Mouse (Mus musculus) cerebellum, postnatal 25 days (tissue): ENCODE measurements at regions not wholly inside any gene's neighbourhood (a gene's known extent, or its start where the extent isn't known, plus 50 kb on each side); places are given as distances from the start of the nearest gene placed in this dataset.
A peak's percentile ranks its signal among the peaks of the same experiment; 100 is the strongest.

Source experiments
- DNase-seq, 2 experiments: peaks; one replicate each; pipeline ENCODE4 v3.0.0; 2021; ENCODE audit warnings: mixed read lengths in 2 of 2

DNA sequence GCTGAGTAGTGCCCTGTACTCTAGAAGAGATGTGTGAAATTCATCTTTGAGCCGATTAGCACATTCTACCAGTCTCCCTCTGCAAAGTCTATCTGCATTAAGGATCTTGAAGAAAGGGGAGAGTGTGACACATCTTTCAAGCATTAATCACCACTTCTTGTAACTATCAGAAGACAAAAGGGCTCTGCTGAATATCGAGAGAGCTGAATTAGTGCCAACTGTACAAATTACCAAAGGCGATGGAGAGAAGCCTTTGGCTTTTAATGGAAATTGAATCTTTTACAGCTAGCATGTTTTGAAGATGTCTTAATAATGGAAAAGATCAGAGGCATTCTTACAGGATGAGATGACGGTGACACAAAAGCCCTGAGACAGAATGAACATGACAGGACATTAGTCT is 97.2 kb upstream of the Pam start:
- no peak for DNase-seq

DNA sequence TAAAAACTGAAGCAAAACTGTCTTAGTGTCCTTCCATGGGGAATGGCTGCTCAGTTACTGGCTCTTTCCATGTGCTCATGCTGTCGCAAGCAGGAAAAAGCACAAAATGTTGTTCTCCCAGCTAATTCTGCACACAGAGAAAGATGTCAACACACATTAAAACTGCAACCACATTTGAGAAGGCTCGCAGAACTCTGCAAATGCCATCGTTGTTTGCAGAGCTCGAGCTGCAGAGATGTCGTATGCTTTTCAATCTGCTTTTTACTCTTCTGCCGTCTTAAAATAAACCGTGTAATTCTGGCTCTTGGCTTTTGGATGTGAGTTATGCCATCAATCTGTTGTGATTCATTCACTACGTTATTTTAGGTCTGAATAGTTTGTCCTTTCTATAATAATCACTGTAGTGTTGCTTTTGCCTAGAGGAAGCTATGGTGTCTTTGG is 96.6 kb upstream of the Pam start:
- DNase-seq = peak in 1 of 2 experiments; percentile 3

DNA sequence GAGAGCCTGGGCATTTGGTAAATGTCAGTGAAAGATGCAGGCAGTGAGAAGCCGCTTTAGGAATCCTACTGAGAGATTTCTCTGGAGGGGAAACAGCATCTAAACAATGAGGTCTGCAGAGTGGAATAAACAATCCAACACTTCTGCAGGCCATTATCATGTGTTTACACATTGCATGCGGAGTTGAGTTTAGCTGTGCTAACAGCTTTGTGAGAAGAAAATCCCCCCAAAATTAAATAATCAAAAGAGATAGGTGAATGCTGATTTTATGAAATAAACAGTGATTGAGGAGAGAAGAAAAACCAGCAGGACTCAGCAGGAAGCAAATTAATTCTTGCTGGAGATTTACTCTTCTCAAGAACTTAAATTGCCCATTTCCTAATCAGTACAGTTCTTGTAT is 95.9 kb upstream of the Pam start:
- no peak for DNase-seq

DNA sequence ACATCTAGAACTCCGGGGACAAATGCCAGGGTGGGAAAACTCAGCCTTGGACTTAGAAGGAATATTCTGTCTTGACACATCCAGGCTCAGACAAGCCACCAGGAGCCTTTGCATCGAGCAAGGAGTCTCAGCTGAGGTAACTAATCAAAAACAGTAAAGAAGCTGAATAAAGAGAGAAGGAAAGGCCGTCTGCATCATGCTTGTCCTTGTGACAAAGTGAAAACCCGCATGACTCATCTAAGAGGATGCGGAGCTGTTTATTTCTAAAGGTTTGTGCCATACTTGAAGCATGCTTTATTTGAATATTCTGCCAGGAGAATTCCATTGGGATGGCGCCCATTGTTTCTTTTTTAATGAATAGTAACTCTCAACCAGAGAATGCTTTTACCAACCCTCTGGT is 95.3 kb upstream of the Pam start:
- peak in 1 of 2 experiments; percentile 5 for DNase-seq

DNA sequence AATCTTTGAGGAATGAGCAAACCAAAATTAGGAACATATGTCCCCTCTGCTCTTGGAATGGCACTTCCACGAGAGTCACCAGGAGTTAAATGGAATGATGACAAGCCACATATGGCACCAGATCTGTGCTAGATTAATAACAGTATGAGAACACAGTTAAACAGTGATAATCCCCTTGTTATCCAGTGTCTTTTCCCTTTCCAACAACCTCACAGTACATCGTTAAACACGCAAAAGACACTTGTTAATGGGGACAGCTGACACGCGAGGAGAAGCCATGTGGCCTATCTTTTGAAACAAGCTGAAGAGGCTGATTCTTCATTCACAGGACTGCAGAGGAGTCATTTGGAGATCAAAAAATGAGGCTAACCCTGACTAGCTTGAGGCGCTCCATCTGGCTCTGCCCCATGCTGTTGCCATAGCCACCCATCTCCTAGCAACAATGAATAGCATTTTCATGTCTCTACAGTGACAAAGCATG is 94.6 kb upstream of the Pam start:
- peak; percentile 44 to 65 for DNase-seq

DNA sequence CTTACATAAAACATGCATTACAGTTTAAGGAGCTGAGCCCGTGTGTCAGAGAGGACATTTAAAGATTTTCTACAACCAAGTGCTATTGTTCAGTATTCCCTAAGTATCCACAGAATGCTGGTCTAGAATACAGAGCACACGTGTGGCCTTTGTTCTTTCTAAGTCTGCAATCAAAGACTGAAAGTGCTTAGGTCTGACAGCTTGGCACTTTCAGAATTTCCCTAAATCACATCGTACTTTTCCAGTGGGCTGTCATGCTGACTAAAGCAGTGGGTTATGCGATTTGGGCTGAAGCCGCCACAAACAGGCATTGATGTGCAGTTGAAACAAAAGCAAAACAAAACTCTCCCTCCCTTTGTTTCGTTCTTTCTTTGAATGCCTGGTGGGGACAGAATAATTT is 84.9 kb upstream of the Pam start:
- no peak for DNase-seq

DNA sequence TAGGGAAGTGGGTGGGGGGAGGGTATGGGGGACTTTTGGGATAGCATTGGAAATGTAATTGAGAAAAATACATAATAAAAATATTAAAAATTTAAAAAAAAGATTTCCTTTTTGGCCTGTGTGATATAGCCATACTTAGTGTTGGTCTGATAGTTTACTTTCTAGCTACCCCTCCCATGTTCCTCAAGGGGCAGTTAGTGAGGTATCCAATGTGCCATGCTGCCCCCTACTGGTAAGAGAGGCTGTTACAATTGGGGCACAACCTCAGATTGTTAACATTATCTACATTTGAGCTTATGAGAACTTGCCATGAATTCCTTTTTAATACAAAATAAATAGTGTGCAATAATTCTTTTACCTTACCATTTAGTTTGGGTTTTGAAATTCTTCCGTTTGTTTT is 83.6 kb upstream of the Pam start:
- peak; percentile 10 to 50 for DNase-seq

DNA sequence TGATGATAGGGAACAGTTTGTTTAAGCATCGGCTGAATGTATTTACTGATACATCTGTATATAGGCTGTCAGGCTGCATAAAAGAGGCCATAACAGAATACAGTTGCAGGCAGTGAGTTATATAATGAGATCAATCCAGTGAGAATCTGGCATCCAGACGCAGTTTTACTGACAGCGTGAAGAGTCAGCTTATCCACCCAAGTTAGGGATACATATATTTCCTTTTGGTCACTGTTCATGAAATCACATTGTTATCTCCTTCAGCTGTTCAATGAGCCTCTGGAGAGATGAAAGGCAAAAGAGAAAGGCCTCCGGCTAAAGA is 79.3 kb upstream of the Pam start:
- no peak for DNase-seq

DNA sequence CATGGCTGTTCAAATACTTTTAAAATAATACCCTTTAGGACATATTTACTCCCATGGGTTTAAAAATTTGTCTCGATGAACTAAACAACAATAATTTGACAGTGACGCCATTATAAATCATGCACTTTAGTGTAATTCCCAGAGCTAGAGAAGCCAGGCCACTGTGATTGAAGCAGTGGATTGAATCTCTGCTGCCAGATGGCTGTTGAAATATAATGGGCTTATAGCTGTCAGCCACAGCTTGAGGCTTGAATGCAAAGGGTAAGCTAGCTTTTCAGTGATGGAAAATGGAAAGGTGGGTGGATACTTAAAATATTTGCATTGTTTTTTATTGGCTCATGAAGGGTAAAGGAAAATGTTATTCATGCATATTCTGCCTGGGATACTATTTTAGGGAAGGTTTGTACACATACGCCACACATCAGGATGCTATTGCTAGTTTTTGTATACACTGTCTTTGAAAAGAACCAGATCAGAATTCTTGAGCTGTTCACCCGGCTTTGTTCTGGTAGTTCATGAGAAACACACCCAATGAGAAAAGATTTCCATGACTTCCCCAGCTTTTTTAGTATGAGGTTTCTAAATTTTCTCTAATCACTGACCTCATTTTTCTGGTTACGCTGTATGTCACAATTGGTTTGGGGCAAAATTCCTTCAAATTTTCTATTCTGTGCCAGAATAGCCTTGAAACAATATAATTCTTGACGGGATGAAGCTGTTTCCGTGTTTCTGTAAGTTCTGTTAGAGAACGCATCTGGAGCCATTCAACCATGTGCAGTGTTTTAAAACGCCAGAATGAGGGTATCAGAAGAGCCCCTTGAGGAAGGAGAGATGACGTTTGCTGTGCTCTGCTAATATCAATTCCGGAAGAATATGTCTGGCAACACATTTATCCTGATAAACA is 78.7 kb upstream of the Pam start:
- DNase-seq = no peak

DNA sequence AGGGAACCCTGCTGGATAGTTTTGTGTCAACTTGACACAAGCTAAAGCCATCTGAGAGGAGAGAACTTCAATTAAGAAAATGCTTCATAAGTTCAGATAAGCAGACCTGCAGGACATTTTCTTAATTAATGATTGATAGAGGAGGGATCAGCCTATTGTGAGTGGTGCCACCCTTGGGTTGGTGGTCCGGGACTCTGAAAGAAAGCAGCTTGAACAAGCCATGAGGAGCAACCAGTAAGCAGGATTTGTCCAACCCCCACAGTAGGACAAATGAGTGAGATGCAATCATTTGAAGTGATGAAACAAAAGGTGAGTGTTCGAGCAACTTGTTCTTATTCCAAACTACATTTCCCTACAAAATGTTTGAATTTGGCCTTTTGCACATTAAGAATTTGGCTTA is 78.0 kb upstream of the Pam start:
- DNase-seq = no peak

DNA sequence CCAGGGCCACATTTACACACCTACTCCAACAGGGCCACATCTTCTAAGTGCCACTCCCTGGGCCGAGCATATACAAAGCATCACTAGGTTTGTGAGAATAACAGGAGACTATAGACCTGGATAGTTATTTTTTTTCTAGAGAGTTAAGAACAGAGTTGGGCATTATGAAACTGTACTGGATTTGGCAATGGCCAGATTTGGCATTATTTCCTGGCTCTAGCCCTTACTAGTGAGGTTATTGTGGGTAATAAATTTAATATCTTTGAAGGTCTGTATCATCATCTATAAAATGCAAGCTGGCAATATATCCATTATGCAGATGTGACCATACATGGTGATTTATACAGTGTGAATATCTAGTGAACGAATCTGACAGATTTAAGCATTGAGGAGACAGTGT is 75.8 kb upstream of the Pam start:
- no peak for DNase-seq

DNA sequence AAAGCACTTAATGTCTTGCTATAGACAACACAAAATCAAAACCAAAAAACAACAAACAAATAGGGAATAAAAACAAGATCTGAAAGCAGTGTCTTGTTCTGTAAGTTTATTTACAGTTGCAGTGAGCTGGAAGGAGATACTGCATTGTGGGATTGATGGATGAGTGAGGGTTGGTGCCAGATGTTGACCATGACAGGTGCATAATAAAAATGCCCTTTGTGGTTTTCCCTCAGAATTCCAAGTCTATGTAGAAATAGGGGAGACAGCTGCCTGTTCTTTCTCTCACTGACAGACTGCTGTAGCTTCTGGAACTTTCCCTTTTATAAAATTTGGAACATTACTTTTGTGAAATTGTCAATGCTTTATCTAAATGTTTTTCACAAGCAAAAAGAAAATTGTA is 73.9 kb upstream of the Pam start:
- no peak for DNase-seq

DNA sequence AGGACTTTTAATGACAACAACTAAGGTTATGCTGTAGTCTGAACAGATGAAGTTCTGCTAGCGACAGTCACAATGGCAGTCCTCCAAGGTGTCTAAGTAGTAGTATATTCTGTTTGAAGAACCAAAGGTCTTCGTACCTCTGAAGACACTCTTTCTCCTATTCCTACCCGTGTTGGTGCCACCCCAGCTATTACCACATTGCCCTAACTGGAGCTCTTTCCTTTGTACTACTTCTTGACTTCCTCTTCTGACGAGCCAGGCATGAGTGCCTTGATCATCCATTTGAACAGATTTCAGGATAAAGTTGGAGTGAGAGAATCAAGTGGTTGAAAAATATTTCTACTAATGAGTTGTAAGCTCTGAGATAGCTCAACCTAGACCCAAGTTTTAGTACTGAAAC is 72.4 kb upstream of the Pam start:
- DNase-seq = no peak

DNA sequence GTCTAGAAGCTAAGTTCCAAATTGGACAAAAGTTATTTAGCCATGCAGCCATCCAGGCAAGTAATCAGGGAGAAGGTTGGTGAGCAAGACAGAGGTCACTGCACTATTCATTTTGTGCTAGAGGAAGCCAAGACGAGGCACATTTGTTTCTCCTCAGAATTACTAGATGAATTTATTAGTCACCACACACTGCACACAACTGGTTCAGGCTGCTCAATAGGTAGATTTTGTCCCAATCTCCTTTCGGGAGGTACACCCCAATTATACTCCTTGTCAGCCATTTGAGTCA is 67.1 kb upstream of the Pam start:
- no peak for DNase-seq

DNA sequence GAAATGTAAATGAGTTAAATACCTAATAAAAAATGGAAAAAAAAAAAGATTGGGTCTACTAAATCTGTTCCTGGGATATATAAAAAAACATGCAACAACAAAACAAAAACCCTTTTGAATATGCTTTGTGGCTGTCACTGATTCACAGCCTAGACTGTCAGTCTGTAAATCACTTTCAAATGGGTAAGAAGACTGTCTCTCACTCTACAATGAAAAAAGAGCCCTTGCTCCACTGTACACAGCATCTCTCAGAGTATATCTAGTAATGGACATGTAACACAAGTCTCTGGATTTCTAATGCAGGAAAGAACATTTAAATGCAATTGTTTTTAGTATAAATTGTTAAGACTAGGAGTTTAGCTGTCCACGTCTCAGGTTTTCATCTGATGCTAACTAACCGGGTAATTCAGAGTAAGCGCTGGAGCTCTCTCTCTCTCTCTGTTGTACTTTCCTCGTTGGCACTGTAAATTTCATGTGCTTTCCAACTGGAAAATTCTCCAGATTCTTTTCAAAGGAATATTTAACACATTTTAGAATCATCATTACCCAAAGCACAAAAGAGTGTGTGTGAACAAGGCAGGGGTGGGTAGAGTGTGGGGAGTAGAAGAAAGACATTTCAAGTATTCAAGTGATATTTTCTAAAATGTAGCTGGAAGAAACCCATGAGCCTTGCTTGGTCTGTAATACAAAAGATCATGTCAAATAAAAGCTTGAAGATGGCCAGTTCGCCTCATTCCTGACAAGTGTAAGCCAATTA is 66.6 kb upstream of the Pam start:
- no peak for DNase-seq

DNA sequence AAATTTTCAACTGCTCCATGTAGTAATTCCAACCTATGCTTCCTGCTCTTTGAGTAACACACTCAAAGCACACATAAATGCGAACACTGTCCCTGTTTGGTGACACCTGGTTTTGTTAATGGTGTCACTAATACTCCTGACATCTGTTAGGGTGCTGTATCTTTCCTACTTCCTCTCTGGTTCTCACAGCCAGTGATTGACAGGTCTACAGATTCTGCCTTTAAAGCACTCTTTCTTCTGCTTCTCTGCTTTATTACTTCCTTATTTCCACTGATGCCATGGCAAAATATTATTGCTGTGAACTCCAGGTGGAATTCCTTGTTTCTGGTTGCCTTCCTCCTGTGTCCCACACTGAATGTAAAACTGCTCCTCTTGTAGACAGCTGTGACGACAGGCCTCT is 63.5 kb upstream of the Pam start:
- no peak for DNase-seq

DNA sequence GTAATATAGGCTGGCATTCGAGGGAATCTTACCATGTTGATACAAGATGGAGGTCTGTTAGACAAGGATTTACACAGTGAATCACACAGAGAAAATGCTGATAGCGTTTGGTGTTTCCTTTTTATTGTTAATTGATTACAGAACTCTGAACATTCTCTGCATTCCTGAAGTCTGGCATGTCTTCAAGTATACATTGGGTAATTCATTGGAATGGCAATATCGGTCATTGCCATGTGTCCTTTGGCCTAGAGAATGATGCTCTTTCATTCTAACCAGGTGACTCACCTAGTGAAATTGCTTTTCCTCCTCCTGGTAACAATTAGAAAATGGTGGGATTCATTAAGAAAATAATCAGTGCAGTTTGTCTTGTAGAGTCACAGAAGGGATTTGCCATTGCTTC is 51.9 kb upstream of the Pam start:
- DNase-seq = no peak
